Mouse (Mus musculus): Measurements from ENCODE around the gene Bub1. TPM values are rescaled to one million over a fixed set of nuclear protein-coding genes. Genes with fewer than 3 reads are reported as not detected.

Gene Bub1
- total and polyA plus RNA-seq, 3 experiments: 0.21 to 0.29 TPM; not detected in 1

DNA sequence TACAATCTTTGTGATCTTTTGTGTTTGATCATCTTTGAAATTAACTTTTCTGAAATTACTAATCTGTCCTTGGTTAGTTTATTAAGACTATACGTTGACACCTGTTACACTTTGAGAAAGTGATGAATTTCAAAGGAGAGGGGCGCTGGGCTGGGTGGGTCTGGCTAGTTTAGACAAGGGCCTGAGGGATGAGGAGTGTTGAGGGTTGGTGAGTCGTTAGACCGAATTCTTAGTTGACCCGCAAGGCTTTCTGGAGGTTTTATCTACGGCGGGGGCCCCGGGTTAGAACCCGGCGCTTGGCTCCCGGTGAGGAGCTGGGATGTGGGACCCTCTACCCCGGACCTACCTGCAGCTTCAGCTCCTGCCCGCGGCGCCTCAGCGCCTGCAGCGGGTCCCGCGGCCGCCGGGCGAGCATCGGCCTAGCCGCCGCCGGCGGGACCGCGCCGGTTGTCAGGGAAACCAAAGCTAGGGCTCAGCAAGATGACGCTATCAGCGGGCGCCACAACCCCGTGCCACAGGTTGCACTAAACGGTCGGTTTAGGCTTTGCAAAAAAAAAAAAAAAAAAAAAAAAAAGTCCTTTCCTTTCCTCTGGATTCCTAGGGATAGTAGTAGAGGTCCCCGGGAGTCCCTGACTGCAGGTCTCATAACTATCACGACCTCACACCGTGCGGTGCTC is 43.1 kb downstream of the Bub1 start, which contains the start of gene Nphp1:
TSS of gene Nphp1 (minus strand) at position 458 of the 677 bp plus-strand sequence.
- Histone ChIP-seq H3K36me3 (ENCODE audit: control insufficient read depth, insufficient read depth, low read length) (peaks cover 4% of the 10 kb centered on the region), H3K4me3 (peak within 1 kb of the TSS; percentile 65), H3K27ac (peak within 1 kb of the TSS; percentile 63), H3K27me3 (ENCODE audit: control insufficient read depth, insufficient read depth, low read length) (no peaks in the 10 kb centered on the region), H3K9ac (ENCODE audit: low read depth, low read length) (peak within 1 kb of the TSS; percentile 92), H3K4me1 (ENCODE audit: control insufficient read depth, insufficient read depth, low read length) (peaks cover 4% of the 10 kb centered on the region), H3K79me2 (replicated peaks; ENCODE audit: control insufficient read depth, insufficient read depth, low read length) (no peaks in the 10 kb centered on the region)
- DNase-seq: peak; percentile 89 to 91
- intact Hi-C loops (cut with DNase I): no loop called here
- TF ChIP-seq EP300 (IDR thresholded peaks at IDR 0.05; ENCODE audit: insufficient read depth, low read depth, low read length) (0 out of 2 replicates have a peak, but pooled peaks have one; percentile 10), CTCF (IDR thresholded peaks at IDR 0.05) (no peak), POLR2A (IDR thresholded peaks at IDR 0.05; ENCODE audit: insufficient read depth, low read depth, low read length) (peak; percentile 42; the same call in 1 of the 2 replicates)
- 1% methylated on average over 40 of the region's 40 CpGs for WGBS

DNA sequence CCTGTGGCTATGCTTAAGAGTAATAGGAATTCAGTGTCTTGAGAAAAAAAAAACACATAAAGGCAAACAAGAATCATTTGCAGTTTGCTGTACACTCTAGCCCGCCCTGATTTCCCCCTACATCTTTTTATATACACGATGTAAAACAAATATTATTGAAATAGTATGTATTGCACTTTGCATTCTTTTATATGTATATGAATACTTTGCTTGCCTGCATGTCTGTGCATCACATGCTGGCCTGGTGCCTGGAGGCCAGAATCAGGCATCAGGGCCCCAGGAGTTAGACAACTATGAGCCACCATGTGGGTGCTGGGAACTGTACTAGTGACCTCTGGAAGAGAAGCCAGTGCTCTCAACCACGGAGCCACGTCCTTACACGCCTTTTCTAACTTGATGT is 44.4 kb downstream of the Bub1 start:
- no peaks in the 10 kb centered on the region for H3K27me3 ChIP-seq (ENCODE audit: control insufficient read depth, insufficient read depth, low read length)
- TF ChIP-seq EP300 (IDR thresholded peaks at IDR 0.05; ENCODE audit: insufficient read depth, low read depth, low read length) (no peak), CTCF (IDR thresholded peaks at IDR 0.05) (no peak), POLR2A (IDR thresholded peaks at IDR 0.05; ENCODE audit: insufficient read depth, low read depth, low read length) (no peak)
- no peak for DNase-seq
- 90% methylated on average over 5 of the region's 5 CpGs for WGBS
- no peak overlapping the region for H3K27ac ChIP-seq
- peaks cover 4% of the 10 kb centered on the region for H3K4me1 ChIP-seq (ENCODE audit: control insufficient read depth, insufficient read depth, low read length)
- H3K36me3 ChIP-seq (ENCODE audit: control insufficient read depth, insufficient read depth, low read length): peaks cover 4% of the 10 kb centered on the region
- H3K9ac ChIP-seq (ENCODE audit: low read depth, low read length): no peak overlapping the region
- H3K4me3 ChIP-seq: no peak overlapping the region
- H3K79me2 ChIP-seq (replicated peaks; ENCODE audit: control insufficient read depth, insufficient read depth, low read length): no peaks in the 10 kb centered on the region
- intact Hi-C loops (cut with DNase I): no loop called here

- intact Hi-C loops (cut with DNase I): no loop called here
- H3K27me3 ChIP-seq (ENCODE audit: control insufficient read depth, insufficient read depth, low read length): no peaks in the 10 kb centered on the region
- no peaks in the 10 kb centered on the region for H3K4me1 ChIP-seq (ENCODE audit: control insufficient read depth, insufficient read depth, low read length)
- no peak overlapping the region for H3K9ac ChIP-seq (ENCODE audit: low read depth, low read length)
- H3K36me3 ChIP-seq (ENCODE audit: control insufficient read depth, insufficient read depth, low read length): no peaks in the 10 kb centered on the region
- TF ChIP-seq EP300 (IDR thresholded peaks at IDR 0.05; ENCODE audit: insufficient read depth, low read depth, low read length): no peak
- TF ChIP-seq POLR2A (IDR thresholded peaks at IDR 0.05; ENCODE audit: insufficient read depth, low read depth, low read length): no peak
- TF ChIP-seq CTCF (IDR thresholded peaks at IDR 0.05): no peak
- no peaks in the 10 kb centered on the region for H3K79me2 ChIP-seq (replicated peaks; ENCODE audit: control insufficient read depth, insufficient read depth, low read length)
- no peak overlapping the region for H3K27ac ChIP-seq
- H3K4me3 ChIP-seq: no peak overlapping the region
- WGBS: 92% methylated on average over 5 of the region's 5 CpGs
- DNase-seq: no peak
These were observed 53.2 kb downstream of the Bub1 start for GRCm38 (mm10) chr2:127778451-127778850.

GRCm38 (mm10) chr2:127775013-127775412 is 56.7 kb downstream of the Bub1 start:
- no peaks in the 10 kb centered on the region for H3K36me3 ChIP-seq (ENCODE audit: control insufficient read depth, insufficient read depth, low read length)
- no peak overlapping the region for H3K4me3 ChIP-seq
- H3K9ac ChIP-seq (ENCODE audit: low read depth, low read length): no peak overlapping the region
- 67% methylated on average over 3 of the region's 3 CpGs for WGBS
- no peaks in the 10 kb centered on the region for H3K79me2 ChIP-seq (replicated peaks; ENCODE audit: control insufficient read depth, insufficient read depth, low read length)
- no peak overlapping the region for H3K27ac ChIP-seq
- no peaks in the 10 kb centered on the region for H3K27me3 ChIP-seq (ENCODE audit: control insufficient read depth, insufficient read depth, low read length)
- no peak for DNase-seq
- intact Hi-C loops (cut with DNase I): no loop called here
- no peak for TF ChIP-seq CTCF (IDR thresholded peaks at IDR 0.05)
- TF ChIP-seq EP300 (IDR thresholded peaks at IDR 0.05; ENCODE audit: insufficient read depth, low read depth, low read length): no peak
- H3K4me1 ChIP-seq (ENCODE audit: control insufficient read depth, insufficient read depth, low read length): no peaks in the 10 kb centered on the region

DNA sequence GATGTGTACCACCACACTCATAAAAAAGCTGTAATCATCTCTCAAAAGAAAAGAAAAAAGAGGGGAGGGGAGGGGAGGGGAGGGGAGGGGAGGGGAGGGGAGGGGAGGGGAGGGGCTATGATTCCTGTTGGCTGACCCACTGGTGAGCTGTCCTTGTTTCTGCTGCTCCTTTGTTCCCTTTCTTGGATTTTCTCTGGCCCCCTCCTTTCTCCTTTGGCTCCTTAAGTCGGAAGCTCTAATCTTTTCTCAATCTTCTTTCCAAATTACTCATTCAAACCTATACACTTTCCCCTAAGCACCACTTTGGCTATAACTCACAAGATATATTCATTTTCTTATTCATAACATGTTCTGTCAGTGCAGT is 57.1 kb downstream of the Bub1 start:
- intact Hi-C loops (cut with DNase I): no loop called here
- Histone ChIP-seq H3K36me3 (ENCODE audit: control insufficient read depth, insufficient read depth, low read length) (no peaks in the 10 kb centered on the region), H3K27ac (no peak overlapping the region), H3K9ac (ENCODE audit: low read depth, low read length) (no peak overlapping the region), H3K4me1 (ENCODE audit: control insufficient read depth, insufficient read depth, low read length) (no peaks in the 10 kb centered on the region), H3K4me3 (no peak overlapping the region), H3K27me3 (ENCODE audit: control insufficient read depth, insufficient read depth, low read length) (no peaks in the 10 kb centered on the region), H3K79me2 (replicated peaks; ENCODE audit: control insufficient read depth, insufficient read depth, low read length) (no peaks in the 10 kb centered on the region)
- 38% methylated on average over 1 of the region's 1 CpGs for WGBS
- no peak for DNase-seq
- TF ChIP-seq CTCF (IDR thresholded peaks at IDR 0.05) (no peak), EP300 (IDR thresholded peaks at IDR 0.05; ENCODE audit: insufficient read depth, low read depth, low read length) (no peak), POLR2A (IDR thresholded peaks at IDR 0.05; ENCODE audit: insufficient read depth, low read depth, low read length) (no peak)

DNA sequence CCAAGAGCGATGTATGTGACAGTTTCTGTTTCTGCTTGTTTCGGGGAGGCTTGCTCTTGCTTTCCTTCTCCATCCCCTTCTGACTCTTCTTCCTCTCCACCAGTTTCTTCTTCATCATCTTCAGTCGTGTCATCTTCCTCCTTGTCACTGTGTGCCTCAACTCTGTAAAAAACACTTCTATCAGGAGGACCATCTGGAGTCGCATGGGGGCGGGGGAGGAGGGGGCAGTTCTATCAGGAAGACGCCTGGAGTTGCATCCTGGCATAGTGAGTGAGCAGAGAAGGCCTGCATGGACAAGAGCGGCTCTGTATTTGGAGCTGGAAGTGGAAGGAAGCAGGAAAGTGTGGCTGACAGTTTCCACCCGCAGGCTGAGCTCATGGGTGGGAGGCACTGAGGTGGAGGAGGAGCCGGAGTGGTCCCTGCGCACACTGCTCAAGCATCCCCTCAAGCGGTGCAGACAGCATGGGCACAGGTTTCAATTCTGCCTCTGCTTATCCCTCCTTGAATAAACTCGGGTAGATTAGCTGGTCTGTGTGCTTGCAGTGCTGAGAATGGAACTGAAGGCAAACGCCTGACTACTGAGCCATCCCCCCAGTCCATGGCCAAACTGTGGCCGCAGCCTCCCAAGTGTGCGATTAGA is 57.6 kb downstream of the Bub1 start:
- no peak overlapping the region for H3K4me3 ChIP-seq
- TF ChIP-seq POLR2A (IDR thresholded peaks at IDR 0.05; ENCODE audit: insufficient read depth, low read depth, low read length) (no peak), CTCF (IDR thresholded peaks at IDR 0.05) (no peak), EP300 (IDR thresholded peaks at IDR 0.05; ENCODE audit: insufficient read depth, low read depth, low read length) (no peak)
- H3K27me3 ChIP-seq (ENCODE audit: control insufficient read depth, insufficient read depth, low read length): no peaks in the 10 kb centered on the region
- H3K36me3 ChIP-seq (ENCODE audit: control insufficient read depth, insufficient read depth, low read length): no peaks in the 10 kb centered on the region
- no peaks in the 10 kb centered on the region for H3K4me1 ChIP-seq (ENCODE audit: control insufficient read depth, insufficient read depth, low read length)
- H3K9ac ChIP-seq (ENCODE audit: low read depth, low read length): no peak overlapping the region
- no peak for DNase-seq
- no peak overlapping the region for H3K27ac ChIP-seq
- WGBS: 49% methylated on average over 15 of the region's 15 CpGs
- intact Hi-C loops (cut with DNase I): no loop called here
- H3K79me2 ChIP-seq (replicated peaks; ENCODE audit: control insufficient read depth, insufficient read depth, low read length): no peaks in the 10 kb centered on the region

Data from heart, adult 2 months (tissue).